Mouse (Mus musculus) gastrocnemius, adult 18-20 months (tissue): ENCODE data around the gene Teddm1a. TPM values are rescaled to one million over a fixed set of nuclear protein-coding genes. Genes with fewer than 3 reads are reported as not detected.

Experiments
- DNase-seq: peaks from one replicate; pipeline ENCODE4 v3.0.0; 2021; ENCODE audit warnings: low spot score
- total RNA-seq, 2 experiments: library from RNA; stranded (reverse); gene quantifications; 2 replicates each; pipeline ENCODE4 v1.2.3; 2021

Teddm1a gene
- total RNA-seq, 2 experiments from 2014 or later, result not detected

DNA sequence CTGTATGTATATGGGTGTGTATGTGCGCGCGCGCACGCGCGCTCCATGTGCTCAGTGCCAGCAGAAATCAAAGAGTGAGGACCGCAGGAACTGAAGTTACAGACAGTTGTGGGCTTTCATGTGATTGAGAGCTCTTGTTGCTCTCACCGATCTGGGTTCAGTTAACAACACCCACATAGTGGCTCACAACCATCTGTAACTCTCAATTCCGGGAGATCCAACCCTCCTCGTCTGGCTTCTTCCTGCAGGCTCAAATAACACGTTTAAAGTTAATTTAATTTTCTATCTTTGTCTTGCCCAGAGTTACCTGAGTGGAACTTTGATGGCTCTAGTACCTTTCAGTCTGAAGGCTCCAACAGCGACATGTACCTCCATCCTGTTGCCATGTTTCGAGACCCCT, 12.7 kb downstream of the Teddm1a start:
- DNase-seq, result no peak

- no peak for DNase-seq
These were observed 14.3 kb downstream of the Teddm1a start for GRCm38 (mm10) chr1:153905884-153906283.

DNA sequence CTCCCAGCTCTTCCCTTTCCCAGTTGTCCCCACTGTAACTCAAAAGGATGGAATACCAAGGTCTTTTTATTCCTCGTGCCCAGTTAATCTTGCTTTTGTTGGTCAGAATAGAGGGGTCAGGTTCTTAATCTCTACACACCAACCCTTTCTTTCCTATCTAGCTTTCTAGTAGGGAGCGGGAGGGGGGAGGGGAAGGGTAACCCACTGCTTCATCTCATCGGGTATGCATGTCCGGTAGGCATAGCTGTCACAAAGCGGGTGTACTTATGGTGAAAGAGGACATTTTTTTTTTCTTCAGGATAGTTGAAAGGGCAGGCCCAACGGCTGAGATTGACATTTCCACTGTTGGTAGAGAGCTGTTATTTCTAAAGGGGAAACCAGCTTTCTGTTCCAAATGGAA, 16.7 kb downstream of the Teddm1a start:
- no peak for DNase-seq

DNA sequence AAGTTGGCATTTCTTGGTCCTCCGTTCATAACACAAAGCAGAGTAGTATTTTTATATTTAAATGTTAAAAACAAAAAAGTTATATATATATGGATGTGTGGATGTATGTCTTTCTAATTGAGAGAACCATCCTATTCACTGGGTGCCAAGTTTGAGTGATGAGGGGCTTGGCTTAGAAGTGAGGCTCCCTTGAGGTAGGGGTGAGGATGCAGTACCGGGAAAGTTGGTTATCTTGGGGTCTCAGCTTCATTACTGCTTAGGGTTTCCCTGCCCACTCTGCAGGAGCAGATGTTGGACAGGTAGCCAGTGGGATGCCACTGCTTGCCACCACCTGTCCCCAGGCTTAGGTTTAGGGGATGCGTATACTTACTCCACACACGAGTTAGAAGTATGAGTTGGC, 17.2 kb downstream of the Teddm1a start:
- DNase-seq, result no peak

GRCm38 (mm10) chr1:153909213-153909962, 17.8 kb downstream of the Teddm1a start:
- DNase-seq, result no peak

- DNase-seq, result no peak
These were observed 18.4 kb downstream of the Teddm1a start for GRCm38 (mm10) chr1:153909963-153910291.

- DNase-seq, result no peak
These were observed 18.9 kb downstream of the Teddm1a start for GRCm38 (mm10) chr1:153910423-153910822.

GRCm38 (mm10) chr1:153911276-153911795, 19.8 kb downstream of the Teddm1a start:
- DNase-seq, result no peak

- DNase-seq, result no peak
These were observed 22.3 kb downstream of the Teddm1a start for GRCm38 (mm10) chr1:153913869-153914268.

- DNase-seq, result no peak
These were observed 27.1 kb downstream of the Teddm1a start for GRCm38 (mm10) chr1:153918521-153919206.

DNA sequence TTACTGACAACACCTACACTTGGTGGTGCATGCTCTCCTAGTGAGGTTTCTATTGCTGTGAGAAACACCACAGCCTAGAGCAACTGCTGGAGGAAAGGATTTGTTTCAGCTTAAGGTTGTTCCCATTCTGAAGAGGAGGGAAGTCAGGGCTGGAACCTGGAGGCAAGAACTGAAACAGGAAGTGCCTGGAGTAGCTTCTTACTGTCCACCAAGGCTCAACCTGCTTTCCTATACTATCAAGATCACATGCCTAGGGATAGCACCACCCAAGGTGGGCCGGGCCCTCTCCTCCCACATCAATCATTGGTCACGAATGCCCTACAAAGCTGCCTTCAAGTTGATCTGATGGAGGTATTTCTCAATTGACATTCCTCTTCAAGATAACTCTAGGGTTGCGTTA, 30.1 kb downstream of the Teddm1a start:
- DNase-seq, result no peak

DNA sequence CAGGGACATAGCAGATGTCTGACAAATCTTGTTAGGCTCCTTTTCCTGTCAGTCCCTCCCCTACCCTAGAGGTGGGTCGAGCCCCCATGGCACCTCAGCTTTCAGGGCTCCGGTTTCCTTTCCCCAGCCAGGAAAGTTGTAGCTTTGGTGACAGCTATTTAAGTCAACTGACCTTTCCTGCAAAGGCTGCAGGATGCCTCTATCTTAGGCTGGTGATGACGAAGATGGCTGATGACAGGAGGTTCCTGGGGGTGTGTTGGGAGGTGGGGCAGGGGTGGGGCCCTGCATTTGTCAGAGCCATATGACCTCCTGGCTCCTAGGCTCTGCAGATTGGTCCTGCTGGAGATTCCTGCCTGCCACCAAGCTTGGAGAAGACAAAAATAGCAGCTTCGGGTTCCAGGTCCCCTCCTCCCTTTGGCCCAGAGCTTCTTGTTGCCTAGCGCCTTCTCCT, 31.1 kb downstream of the Teddm1a start:
- DNase-seq, result peak; percentile 88

GRCm38 (mm10) chr1:153924395-153925385, 33.1 kb downstream of the Teddm1a start:
- DNase-seq, result no peak

GRCm38 (mm10) chr1:153930431-153930830, 38.9 kb downstream of the Teddm1a start:
- DNase-seq, result no peak

DNA sequence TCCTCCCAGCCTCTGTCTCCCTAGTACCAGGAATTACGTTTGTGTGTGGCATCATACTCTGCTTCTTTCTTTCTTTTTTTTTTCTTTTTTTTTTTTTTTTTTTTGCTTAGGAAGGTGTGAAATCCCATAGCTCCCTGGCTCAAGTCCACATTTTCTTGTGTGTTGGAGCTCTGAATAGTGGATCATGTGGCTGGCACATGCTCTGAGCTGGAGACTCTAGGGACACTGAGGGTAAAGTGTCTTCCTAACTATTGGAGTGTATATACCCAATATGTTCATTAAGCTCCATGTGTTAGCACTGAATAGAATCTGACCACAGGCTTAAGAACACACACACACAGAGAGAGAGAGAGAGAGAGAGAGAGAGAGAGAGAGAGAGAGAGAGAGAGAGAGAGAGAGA, 42.2 kb downstream of the Teddm1a start:
- DNase-seq, result no peak

DNA sequence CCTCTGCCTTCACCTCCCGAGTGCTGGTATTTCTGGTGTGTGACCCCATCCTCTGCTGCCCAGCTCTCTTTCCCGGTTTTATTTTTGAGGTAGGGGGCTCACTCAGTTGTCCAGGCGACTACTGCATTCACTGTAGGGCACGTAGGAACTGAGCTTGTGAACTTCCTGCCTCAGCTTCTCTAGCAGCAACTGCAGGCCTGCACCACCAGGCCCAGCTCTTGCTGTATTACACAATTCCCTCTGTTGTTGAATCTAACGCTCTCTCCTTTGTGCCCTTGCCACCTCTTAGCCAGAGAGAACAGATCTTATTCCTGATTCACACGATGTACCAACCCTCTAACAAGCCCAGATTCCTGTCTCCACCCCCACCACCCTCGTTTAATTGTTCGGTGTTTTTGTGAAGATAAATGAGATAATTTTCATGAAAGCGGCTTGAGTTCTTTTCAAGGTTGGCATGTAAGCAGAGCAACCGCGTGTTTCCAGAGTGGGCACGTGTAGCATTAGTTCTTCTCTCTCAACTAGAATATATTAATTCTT, 44.4 kb downstream of the Teddm1a start:
- no peak for DNase-seq

DNA sequence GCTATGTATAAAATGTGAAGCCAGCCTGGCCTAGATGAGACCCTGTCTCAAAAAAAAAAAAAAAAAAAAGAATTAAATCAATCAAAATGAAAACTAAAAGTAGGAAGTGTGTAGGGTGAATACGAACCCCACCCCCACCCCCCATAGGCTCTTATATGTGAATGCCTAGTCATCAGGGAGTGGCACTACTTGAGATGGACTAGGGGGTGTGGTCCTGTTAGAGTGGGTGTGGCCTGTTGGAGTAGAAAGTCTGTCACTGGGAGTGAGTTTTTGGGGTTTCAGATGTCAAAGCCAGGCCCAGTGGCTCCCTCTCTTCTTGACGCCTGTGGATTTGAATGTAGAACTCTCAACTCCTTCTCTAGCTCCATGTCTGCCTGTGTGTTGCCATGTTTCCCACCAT, 45.5 kb downstream of the Teddm1a start:
- no peak for DNase-seq

DNA sequence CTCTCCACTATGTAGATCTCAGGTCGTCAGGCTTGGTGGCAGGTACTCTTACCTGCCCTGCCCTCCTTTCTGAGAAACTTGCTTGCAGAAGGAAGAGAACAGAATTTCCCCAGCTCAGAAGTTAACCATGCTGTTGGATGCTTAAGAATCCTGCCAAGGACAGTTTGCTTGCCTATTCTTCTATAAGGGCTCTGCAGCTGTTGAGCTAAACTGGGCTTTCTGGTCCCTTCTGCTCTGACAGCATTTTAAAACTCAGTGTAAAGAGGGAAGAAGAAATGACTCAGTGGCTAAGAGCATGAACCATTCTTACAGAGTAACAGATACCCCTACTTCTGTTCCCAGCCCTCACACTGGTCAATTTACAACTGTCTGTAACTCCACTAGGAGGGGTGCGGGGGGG, 49.4 kb downstream of the Teddm1a start:
- DNase-seq, result no peak
